Mouse (Mus musculus) cerebellum, adult (tissue): ENCODE results near the gene Barx1.
A peak's percentile ranks its signal among the peaks of the same experiment; 100 is the strongest.

Experiments used
- ATAC-seq: cut with Nextera tagmentation; 2 replicates; pipeline ENCODE4 v1.9.2; 2017; ENCODE audit warnings: mild to moderate bottlenecking, moderate library complexity, mixed read lengths; ENCODE audit not compliant: insufficient number of reproducible peaks, low FRiP score, low TSS enrichment

The Barx1 gene

DNA sequence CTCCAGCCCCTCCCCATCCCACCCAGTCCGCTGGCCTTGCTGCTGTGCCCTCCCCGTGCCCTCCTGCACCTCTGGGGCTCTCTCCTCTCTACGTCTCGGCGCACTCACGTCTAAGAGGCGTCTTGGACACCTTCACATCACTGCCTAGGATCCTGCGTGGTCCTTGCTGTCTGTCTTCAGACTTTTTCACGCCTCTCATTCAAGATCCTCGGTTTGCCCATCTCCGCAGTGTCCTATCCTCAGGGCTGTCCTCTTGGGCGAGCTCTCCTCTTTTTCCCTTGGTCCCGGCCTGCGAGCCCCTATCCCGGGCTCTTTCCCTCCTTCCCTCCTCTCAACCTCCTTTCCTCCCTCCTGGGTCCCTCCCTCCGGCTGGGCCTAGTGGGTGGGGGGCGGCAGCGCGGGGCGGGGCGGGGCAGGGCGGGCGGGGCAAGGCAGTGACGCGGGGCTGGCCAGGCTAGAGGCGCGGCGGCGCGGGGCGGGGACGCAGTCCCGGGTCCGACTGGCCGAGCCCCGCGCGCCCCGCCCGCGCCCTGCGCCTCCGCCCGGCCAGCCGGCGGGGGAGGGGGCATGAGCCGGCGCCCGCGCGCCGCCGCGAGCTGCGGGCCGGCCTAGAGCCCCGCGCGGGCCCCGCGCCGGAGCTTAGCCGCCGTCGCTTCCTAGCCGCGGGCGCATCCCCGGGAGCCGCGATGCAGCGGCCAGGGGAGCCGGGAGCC, at the start of gene Barx1:
Gene Barx1 (plus strand): TSS at position 568 of the 713 bp plus-strand sequence.
- no peak for ATAC-seq

DNA sequence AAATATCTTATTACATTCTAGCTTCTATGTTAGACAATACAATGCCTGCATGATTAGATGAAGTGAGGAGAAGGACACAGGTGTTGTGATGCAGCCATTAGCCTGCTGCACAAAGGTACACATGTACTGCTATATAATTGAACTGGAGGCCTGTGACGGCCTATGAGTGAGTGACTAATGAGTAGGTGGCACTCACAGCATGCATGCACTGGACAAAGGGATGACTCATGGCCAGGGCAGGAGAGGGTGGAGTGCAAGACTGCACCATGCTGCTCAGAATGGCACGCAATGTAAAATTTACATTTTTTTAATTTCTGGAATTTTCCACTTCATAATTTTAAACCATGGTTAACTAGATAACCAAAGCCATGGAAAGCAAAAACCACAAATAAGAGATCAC, 48.3 kb upstream of the Barx1 start:
- ATAC-seq = no peak

DNA sequence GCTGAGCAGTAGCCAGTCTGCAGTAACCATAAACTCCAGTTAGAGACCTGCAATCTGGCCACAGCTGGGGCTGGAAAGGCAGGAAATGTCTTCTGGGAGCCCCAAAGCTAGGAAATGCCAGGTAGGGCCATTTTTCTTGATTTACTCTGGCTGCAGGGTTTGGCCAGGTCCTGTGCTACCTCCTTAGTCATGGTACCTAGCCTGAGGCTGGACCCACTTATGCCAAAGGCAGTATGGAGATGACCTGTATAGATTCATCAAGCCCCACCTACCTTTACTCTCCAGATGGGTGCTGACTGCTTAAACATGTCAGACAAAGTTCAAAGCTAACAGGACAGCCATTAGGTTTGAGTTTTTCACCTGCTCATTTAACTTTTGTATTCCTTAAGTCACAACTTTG, 45.0 kb upstream of the Barx1 start:
- ATAC-seq = no peak

DNA sequence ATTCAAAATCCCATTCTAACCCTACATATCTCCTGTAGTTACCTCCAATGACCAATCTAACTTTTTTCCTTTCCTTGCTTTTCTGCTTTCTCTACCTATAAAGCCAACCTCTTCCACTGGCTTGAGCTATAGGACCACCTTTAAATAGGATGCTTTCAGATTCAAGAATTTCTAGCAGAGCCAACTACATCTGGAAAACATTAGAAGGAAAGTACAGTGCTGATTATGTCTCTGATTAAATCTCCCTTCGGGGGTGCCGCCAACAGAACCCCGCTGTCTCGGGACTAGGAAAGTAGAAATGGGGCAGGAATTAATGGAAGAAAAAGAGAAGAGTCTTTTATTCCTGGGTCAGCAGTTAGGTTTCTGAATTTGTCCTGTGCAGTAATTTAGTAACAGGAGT, 43.9 kb upstream of the Barx1 start:
- no peak for ATAC-seq

DNA sequence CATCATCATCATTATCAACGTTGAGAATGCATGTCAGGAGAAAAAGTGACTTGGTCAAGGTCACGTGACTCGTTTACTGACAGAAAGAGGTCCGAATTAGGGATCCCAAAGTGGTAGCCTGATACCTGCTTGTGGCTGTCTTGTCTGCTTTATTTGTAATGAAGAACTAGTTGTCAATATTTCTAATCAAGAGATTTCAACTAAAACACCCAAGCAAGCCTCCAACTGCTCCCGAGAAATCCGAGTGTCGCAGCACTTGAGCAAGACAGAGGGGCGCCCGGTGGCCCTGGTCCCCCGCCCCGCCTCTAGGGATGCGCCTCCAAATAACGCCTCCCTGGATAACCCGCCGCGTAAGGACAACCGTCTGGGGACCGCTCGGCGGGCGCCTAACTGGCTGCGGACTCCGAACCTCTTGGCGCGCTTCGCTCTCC, 37.8 kb upstream of the Barx1 start:
- peak; percentile 31 for ATAC-seq

DNA sequence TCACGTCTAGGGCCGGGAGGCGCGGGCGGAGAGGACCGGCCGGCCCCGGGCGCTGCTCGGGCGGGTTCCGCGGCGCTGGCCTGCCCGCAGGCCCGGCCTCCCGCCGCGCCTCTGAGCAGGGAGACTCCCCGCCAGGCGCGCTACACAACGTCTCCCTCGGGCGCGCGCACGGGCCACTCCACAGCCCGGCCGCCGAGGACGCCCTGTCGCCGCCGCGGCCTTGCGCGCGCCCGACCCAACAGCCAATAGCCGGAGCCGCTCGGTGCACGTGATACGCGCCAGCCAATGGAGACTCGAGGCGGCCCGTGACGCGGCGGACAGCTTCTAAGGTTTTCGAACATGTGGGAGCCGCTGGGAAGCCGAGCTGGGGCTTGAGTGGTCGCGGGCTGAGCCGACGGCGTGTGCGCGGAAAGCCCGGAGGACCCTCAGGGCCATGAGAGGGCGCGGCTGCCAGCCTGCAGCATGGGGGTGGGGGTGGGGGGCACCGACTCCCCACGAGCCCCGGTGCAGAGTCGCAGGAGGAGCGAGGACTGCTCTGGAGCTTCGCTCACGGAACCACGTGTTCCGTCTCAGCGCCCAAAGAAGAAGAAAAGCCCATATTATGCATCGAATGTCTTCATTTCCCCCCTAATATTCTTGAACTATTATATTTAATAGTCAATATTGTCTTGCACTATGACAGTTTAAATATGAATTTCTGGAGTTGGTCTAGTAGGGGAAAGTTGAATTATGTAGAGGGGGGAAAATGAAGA, 37.2 kb upstream of the Barx1 start, which contains the start of gene Ptpdc1:
Gene Ptpdc1 (minus strand): TSS at position 232 of the 752 bp plus-strand sequence.
- peak; percentile 100 for ATAC-seq

DNA sequence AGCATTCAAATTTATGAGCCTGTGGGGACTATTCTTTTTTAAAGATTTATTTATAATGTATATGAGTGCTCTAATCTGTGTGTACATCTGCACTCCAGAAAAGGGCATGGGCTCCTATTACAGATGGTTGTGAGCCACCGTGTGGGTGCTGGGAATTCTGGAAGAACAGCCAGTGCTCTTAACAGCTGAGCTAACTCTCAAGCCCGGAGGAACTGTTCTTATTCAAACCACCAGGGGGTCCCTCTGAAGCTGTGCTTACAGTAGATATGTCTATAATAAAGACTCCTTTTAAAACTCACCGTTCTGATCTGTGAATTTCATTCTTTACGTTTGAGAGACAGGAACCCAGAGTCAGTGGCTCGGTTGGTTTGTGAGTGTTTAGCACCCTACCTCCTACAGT, 31.1 kb upstream of the Barx1 start:
- no peak for ATAC-seq

DNA sequence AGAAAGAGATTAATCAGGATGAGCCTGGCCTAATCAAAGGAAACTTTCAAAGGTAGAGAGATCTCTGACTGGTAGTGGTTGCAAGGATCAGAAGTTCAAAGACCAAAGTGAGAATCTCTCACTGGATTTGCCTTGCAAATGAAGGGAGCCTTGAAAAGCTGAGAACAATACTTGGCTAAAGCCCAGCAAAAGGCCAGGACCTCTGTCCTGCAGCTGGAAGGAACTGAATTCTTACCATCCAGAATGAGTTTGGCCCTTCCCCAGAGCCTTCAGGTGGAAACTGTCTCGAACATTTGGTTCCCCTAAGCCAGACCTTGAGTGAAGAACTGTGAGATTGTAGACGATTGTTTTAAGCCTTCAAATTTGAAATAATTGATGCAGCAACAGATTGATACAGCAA, 25.1 kb upstream of the Barx1 start:
- no peak for ATAC-seq

DNA sequence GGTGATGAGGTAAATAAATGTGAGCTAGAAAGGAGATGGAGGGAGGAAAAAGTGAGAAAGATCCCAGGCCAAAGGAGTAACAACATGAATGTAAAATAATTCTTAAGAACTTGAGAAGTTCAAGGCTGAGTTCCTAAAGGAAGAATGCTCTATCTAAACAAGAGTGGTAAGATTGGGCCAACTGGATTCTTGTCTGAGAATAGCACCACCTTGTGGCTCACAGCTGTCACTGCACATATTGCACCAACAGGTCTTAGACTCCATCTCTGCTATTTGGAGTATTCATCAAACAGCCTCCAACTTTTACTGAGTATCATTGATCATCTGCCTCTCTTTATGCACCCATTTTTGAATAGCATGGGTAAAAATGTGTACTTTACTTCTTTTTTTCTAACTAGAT, 23.2 kb upstream of the Barx1 start:
- ATAC-seq = no peak

DNA sequence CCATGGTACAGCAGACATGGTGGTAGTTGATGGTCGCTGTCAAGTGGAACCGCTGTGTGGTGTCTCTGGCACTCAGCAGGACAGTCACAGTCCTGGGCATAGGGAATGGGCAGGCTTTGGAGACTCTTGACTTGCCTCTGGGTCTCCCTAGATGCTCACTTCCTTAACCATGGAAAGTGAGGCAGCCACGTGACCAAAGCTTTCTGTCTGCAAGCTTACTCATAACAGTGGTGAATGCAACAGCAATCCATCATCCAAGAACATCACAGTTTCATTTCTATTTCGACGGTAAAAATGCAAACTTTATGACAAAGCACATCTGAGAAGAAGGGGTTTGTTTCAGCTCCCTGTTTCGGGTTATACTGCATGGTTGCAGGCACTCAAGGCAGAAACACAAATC, 19.7 kb upstream of the Barx1 start:
- no peak for ATAC-seq

DNA sequence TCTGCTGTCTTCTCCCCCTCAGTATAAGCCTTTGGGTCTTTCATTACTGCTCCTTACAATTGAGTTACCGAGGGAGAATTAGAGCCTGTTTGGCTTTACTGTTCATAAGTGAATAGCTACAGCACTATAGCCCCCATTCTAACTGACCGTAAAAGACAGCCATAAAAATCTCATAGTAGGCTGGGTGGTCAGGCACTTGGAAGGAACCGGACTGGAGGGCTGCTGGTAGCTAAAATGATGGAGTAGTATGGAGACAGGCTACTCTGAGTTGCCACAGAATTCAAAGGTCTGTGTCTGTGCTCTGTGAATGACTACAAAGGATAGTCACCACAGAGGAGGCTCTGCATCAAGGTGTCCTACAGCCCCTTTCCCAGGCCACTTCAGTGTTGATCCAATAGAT, 18.8 kb upstream of the Barx1 start:
- ATAC-seq = no peak

DNA sequence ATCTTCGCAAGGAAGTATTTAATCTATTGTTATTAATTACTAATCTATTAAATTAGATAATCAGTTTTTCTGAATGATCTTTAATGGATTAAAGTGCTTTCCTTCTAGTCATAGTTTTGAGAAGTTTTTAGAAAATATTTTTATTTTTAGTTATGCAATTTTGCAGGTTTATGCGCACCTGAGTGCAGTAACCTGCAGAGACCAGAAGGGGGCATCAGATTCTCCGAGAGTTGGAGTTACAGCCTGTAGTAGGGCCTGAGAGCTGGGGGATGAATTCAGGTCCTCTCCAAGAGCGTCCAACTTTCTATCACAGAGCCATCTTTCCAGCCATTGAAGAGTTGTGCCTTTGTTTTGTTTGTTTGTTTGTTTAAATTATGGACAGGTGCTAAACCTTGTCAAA, 16.1 kb upstream of the Barx1 start:
- ATAC-seq = no peak

DNA sequence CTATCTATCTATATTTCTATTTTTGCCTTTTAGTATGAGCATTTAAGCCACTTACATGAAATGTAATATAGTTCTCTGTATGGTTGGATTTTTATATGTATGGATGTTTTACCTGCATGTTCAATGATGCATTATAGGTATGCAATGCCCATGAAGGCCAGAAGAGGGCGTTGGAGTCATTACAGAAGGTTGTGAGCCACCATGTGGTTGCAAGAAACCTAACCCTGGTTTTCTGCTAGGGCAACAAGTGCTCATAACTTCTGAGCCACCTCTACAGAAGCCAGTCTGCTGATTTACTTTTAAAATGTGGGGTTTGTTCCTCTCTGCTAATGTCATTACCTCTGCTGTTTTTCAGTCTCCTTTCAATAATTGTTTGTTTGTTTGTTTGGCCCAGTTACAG, 12.2 kb upstream of the Barx1 start:
- ATAC-seq = no peak

DNA sequence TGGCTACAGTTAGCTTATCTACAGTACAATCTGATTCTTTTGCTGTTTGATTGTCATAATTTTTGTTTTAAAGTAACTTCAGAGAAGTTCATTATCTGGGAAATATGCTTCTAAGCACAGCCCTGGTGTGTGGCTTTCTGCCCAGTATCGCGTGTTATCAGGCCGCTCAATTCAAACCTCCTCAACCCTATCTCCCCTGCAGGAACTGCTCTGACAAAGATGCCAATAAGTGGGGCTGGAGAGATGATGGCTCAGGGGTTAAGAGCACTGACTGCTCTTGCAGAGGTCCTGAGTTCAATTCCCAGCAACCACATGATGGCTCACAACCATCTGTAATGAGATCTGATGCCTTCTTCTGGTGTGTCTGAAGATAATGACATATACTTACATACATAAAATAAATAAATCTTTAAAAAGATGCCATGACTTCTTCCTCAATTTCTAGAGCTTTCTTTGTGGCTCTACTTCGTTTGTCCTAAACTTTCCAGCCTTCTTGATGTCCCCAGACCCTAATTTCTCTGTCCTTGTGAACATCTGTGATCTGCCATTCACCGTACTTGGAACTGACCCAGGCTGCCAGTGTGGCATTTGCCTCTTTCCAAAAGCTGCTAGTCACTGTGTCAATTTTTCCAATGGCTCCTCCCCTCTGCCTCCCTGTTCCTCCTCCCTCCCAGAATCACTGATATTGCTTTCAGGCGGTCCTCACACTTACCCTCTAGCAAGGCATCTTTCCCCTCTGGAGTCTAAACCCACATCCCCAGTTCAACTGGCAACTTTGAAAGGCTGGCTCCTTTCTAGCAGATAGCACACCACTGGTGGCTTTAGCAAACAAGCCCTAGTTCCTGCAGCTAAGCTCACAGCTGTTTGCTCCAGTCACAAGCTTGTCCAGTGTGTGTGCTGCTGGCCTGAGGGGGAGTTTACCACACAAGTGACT, 11.4 kb upstream of the Barx1 start:
- no peak for ATAC-seq

DNA sequence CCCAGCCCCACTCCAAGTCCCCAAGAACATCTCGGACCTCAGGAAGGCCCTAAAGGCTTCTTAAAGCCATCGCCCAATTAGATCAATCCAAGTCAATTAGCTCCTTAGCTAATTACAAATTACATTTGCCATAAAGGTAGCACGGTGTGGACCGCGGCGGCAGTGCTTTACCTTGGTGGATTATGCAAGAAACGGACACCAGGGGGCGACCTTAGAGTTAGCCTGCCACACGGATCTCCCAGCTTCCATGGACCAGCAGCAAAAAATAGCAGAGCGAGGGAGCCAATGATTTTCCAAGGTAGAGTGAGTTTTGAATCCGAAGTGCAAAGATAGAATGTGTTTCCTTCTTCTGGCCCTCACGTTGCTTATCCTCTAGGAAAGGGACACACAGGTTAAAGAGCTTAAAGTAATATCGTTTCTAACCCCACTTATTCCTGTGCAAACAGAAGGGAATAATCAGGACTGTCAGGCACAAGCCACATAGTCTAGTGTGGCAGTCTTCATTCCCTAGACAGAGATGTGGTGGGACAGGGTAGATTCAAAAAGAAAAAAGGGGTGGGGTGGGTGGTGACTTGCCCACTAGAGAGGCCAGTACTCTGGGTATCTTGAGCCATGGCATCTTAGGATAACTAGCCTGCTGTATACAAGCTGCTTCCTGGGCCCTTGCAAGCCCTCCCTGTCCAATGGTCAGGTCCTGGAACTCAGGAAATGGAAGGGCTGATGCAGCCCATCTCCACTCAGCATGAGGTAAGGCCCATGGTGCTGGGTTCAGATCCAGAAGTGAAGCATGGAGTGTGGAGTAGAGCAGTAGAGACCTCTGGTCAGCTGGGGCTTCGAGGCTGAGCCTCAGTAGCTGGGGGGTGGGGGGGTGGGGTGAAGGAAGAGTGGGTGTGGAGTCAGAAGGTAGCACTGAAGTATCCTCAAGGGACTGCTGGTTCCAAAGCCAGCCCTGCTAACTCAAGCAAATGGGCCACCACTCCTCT, 8.7 kb upstream of the Barx1 start:
- ATAC-seq = peak; percentile 70

DNA sequence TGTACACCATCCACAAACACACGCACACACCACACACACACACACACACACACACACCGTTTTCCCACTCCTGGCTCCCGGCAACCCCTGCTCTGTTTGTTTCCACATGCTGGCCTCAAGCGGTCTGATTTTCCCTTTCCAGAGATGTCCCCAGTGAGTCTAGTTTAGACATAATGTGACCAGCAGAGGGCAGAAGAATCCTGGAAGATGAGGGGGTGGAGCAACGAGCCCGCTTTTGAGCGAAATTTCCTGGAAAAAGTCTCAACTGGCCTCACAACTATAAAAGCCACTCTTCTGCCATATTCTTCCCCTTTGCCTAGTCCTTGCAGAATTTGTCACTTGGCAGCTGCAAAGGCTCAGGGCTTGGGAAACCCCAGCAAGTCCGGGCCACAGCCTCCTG, 7.2 kb upstream of the Barx1 start:
- peak; percentile 31 for ATAC-seq

DNA sequence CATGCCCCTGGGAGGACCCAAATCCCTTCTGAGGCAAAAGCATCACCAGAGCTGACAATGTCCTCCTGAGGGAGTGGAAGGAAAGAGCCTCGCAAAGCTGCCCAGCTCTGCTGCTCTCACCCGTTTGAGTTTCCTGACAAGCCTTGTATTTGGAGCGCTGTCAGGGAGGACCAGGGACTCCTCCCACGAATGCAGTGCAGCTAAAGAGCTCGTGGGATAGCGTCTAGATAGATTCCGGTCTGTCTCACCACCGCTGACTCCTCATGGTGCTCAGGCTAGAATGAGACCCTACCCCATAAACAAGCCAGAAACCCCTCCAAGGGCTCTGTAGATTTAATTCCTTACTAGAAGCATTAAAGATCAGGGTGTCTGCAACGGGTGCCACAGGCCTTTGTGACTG, 5.0 kb upstream of the Barx1 start:
- ATAC-seq = no peak

DNA sequence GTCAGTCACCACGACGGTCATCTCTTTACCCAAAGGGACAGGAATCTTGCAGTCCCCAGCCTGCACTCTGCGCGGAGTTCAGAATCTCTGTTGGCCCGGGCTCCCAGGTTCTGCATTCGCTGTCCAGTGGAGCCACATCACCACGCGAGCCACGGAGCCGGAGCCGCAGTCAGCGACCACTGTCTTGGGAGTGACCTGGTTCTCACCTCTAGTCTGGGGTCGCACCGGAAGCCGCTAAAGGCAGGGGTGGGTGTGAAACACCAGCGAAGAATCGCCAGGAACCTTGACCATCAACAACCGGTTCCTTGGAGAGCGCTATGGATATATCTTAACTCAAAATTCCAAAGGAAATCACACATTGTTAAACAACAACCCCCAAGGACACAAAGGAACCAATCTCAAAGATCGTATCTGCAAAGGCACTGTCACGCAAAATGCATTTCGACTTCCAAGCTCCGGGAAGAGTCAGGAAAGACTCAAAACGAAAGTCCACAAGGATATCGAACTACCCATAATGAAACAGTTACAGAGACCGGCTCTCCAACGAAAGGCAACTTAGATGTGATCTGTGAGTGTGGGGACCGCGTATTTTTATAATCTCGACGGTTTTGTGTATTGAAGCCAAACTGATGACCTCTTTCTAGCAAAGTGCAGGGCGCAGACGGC, 4.1 kb upstream of the Barx1 start:
- ATAC-seq = no peak
